Mouse (Mus musculus): ENCODE measurements around the gene Wdfy2. TPM values are rescaled to one million over a fixed set of nuclear protein-coding genes. Genes with fewer than 3 reads are reported as not detected.
A peak's percentile ranks its signal among the peaks of the same experiment; 100 is the strongest.
"Not testable (repeated sequence)": the region's sequence is repeated elsewhere in the genome, so short reads cannot be mapped to it uniquely, and the experiment has no call there.

The Wdfy2 gene
- total RNA-seq, 1 experiment from 2014 or later, result 29.2 TPM

DNA sequence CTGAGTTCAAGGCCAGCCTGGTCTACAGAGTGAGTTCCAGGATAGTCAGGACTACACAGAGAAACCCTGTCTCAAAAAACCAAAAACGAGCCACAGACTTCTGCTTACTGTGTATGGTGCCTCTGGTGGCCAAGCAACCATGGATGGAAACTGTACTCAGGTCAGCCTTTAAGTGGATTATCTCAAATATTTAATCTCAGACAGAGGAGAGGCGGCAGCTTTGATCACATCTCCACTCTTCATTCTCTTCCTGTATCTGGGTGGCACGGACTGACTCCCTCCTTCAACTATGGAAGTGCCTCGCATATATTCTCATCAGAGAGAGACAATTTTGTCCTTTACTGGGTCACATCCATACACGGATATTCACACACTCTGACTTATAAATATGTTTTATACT lies 34.0 kb downstream of the Wdfy2 start:
- no peak for ATAC-seq (replicated peaks; ENCODE audit: insufficient number of reproducible peaks, low FRiP score, low TSS enrichment, poor library complexity, severe bottlenecking)

DNA sequence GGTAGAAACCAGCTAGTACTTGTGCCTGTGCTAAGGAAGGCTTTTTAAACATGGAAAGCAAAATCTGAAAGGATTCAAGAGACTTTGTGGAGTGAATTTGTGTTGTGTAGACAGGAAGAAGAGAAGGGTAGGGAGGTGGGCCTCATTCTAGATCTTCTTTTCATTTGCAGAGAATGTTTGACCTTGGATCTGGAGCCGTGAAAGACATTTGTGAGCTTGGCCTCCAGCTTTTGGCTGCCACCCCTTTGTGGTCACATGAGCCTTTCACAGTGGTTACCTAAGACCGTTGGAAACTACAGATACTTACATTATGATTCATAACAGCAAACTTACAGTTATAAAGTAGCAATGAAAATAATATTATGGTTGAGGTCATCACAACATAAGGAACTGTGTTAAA lies 34.5 kb downstream of the Wdfy2 start:
- ATAC-seq (replicated peaks; ENCODE audit: insufficient number of reproducible peaks, low FRiP score, low TSS enrichment, poor library complexity, severe bottlenecking), result no peak

DNA sequence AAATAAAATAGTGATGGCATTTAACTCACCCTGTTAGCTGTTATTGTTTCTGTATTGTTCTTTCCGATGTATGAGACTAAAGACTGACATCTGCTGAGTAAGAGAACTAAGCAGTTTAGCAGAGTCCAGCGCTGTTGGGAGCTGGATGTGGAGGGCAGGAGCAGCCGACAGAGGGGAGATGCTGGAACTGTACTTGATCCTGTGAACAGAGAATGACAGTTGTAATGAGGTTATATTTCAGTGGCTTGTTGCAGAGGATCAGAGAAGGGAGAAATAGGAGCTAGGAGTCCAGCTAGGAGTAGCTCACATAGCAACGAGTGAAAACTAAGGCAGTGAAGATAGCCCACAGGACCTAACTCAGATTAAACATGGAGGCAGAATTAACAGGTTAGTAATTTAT lies 36.3 kb downstream of the Wdfy2 start:
- ATAC-seq (replicated peaks; ENCODE audit: insufficient number of reproducible peaks, low FRiP score, low TSS enrichment, poor library complexity, severe bottlenecking), result no peak

DNA sequence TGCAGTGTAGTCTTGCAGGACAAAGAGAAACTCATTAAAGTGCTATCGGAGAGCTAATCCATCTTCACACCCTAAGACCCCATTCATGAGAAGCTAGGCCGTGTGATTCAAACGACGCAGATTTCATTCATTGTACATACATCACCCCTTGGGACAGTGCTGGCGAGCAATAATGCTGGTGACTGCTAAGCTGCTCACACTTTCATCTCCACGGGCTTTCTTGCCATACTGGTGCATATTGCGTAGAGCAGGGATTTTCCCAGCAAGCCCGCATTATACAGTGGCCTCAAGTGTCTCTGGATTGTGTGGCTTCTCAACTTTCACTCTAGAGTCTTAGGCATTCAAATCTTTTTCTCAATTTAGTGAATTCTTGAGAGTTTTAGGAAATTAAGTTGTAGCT lies 36.9 kb downstream of the Wdfy2 start:
- no peak for ATAC-seq (replicated peaks; ENCODE audit: insufficient number of reproducible peaks, low FRiP score, low TSS enrichment, poor library complexity, severe bottlenecking)

DNA sequence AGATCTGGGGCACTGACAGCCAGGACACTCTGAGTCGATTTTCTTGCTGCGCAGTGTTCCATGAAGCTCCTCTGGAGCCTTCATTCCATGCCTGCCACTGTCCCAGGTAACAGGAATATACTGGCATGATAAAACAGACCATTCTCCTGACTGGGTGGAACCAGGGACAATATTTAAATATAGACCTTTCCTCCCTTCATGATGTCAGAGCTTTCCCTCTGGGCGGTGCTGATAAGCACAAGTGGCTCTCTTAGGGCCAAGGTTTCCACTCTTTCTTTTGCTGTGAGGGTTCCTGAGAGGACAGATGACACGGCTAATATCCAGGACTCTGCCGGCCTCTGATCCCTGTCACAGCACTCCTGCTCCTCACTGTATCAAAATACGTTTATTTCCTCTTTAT lies 40.6 kb downstream of the Wdfy2 start:
- no peak for ATAC-seq (replicated peaks; ENCODE audit: insufficient number of reproducible peaks, low FRiP score, low TSS enrichment, poor library complexity, severe bottlenecking)

DNA sequence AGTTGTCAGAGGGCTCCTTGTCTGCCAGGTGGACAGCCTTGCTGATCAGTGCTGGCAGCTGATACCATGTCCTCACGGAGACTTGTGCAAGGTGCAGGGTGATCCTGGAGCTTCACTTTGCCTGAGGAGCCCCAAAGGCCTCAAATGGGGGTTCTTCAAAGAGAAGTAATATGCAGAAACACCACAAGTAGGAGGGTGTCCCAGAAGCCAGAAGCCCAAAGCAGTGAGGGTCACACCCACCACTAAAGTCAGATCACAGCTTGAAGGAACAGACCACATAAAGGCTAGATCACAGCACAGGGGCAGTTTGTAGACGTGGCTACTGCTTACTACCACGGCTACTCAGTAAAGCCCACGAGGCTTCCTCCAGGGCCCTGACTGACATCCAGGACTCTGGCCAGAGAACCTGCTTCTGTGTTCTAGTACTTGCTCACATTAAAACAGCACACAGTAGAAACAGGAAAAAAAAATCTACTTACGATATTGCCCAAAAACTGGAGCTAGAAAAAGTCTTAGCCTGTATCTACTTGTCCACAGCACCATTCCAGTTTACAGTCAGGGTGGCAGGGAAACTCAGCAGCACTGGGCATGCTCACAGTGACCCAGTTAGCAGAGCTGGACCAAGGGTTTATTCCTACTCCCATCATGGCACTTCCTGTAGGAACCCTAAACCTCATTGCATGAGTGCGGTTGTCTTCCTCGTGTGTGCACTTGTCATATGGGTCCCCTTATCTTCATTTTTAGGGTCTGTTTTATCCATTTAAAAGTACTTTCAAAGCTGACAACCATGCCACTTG lies 41.4 kb downstream of the Wdfy2 start:
- ATAC-seq (replicated peaks; ENCODE audit: insufficient number of reproducible peaks, low FRiP score, low TSS enrichment, poor library complexity, severe bottlenecking), result no peak; the same call in 1 of the 2 replicates

DNA sequence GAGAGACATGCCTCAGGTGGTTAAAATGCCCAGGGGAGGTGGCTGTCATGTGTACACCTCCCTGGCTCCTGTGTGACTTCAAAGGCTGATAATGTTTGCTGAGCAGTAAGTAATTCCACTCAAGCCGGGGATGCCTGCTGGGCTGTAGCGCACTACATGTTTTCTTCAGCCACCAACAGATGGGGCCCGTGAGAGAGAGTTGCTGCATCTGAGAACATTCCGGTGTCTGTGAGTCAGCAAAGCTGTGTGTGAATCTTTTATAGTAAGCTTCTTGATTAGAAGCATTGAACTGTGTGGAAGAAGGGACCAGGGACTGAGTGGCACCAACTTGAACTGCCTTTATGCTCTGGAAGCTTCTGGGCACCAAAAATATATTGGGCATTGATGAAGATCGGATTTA lies 42.0 kb downstream of the Wdfy2 start:
- ATAC-seq (replicated peaks; ENCODE audit: insufficient number of reproducible peaks, low FRiP score, low TSS enrichment, poor library complexity, severe bottlenecking), result peak; percentile 74; the same call in 1 of the 2 replicates

DNA sequence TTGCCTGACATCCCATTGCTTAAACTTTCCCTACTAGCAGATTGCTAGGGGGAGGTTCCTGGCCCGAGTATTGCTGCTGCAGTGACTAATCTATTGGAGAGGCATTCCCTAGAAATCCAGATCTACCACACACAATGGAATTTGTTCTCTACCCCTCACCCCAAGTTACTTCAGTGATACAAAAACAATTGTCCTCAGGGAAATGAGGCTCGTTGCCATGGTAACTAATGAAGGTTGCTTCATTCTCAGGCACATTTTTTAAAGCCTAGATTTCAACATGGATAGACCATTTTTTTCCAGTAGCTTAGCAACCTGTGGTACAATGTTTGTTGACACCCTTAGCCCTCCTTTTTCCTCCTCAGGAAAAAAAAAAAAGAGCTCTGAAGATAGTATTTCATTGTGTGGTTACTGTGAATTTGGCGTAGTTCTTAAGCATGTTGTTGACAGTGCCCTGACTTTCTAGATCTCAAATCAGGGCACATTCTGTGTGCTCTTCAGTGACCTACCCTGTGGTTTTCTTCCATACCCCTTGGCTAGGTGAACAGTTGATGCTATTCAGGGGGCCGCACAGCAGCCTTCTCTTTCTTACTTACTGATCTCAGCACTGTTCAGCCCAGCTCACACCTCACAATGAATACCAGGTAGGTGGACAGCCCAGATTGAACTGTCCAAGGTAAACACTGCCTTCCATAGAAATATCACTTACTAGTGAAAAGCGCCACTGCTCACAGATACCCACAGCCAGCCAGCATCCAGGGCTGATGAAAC lies 42.8 kb downstream of the Wdfy2 start:
- ATAC-seq (replicated peaks; ENCODE audit: insufficient number of reproducible peaks, low FRiP score, low TSS enrichment, poor library complexity, severe bottlenecking), result no peak

DNA sequence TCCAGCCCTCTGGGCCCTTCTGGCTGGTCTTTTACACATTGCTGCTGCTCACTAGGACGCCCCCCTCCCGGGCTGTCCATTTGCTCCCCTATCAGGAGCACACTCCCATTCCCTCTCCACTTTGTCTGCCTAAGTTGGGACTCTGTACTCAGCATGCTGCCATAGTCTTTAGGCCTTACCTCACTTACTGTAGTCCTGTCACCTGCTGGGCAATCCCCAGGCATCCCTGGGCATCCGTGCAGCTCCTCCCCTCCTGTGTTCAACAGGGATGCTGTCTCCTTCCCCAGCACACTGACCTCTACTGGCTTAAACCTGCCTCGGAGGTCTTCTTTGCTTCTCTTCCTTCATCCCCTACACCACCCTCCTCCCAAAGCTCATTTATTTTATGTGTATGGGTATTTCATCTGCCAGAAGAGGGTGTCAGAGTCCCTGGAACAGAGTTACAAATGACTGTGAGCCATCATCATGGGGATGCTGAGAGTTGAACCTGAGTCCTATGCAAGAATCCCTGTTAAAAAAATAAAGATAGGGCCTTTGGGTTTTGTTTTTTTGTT lies 44.7 kb downstream of the Wdfy2 start:
- no peak for ATAC-seq (replicated peaks; ENCODE audit: insufficient number of reproducible peaks, low FRiP score, low TSS enrichment, poor library complexity, severe bottlenecking)

DNA sequence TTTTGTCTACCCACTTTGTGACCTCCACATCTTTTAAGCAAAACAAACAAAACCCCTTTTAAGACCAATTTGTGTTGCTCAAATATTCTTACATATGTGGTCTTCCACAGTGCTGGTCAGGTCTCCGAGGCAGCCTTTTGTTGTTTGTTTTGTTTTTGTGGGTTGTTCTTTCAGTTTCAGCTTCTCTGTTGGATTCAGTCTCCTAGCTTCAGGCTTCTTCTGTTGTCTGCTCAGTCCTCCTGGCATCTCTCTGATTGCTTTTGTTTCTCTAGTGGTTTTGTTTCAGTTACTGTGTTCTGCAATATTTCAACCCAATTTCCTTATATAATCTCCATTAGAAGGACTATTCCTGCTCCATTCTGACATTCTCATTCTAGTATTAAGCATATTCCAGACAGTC lies 46.1 kb downstream of the Wdfy2 start:
- ATAC-seq (replicated peaks; ENCODE audit: insufficient number of reproducible peaks, low FRiP score, low TSS enrichment, poor library complexity, severe bottlenecking), result no peak

DNA sequence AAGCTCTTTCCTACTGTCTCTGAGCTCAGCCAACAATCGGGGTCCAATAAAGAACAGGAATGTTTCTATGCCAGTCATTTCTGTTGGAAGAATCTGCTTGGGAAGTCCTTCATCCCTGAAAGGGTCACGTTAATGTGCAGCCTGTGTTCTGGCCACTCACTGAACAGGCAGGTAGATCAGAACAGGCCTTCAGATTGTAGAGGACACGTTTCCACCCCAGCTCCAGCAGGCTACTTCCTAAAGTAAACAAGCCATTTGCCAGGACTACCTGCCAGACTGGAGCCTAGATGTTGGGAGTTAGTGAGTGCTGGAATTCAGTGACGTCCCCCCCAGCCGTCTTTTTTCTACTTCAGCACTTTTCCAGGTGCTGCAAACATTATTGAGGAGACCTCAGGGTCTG lies 46.7 kb downstream of the Wdfy2 start:
- ATAC-seq (replicated peaks; ENCODE audit: insufficient number of reproducible peaks, low FRiP score, low TSS enrichment, poor library complexity, severe bottlenecking), result no peak

DNA sequence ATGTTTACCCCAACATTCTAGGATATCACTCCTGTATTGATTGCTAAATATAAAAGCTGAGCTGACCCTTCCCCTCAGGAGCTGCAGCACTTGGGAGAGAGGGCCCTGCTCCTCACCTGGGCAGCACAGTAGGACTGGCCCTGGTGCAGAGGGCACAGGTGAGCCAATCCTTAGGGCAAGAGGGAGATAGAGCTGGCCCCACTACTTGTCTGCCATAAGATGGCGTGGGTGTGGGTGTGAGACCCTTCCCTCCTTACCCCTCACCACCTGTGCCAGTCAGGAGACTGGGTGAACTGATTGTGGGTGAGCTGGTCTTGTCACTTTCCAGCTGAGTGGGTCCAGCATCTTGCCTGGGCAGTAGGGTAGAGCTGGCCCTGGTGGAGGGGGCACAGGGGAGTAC lies 47.2 kb downstream of the Wdfy2 start:
- ATAC-seq (replicated peaks; ENCODE audit: insufficient number of reproducible peaks, low FRiP score, low TSS enrichment, poor library complexity, severe bottlenecking), result no peak

DNA sequence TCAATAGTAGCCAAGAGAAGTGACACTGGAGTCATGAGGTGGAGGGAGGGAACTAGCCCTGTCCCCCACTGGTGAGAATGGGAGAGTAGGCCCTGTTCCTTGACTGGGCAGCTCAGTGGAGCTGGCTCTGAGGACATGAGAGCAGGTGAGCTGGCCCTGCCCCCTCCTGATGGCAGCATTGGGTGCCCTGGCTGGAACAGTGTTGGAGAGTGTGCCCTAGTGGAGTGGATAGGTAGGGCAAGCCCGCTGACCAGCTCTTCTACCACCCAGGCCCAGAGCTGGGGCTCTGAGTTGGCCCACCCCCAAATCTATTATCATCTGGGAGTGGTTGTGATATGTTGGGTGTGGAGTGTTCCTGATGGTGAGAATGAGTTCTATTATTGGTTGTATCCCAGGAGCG lies 47.7 kb downstream of the Wdfy2 start:
- ATAC-seq (replicated peaks; ENCODE audit: insufficient number of reproducible peaks, low FRiP score, low TSS enrichment, poor library complexity, severe bottlenecking), result 0 out of 2 replicates have a peak, but pooled peaks have one; percentile 22

DNA sequence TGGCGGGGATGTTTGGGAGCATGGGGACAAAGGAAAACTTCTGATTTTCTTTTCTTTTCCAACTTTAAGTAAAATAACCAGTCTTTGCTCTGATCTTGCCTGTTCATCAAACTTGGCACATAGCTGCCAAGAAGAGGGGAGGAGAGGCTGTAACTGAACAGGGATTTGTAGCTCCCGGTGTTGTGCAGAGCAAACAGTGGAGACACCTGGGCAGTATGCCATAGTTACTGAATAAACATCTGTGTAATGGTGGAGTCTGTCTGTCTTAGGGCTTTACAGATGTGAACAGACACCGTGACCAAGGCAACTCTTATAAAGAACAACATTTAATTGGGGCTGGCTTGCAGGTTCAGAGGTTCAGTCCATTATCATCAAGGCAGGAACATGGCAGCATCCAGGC lies 53.9 kb downstream of the Wdfy2 start:
- ATAC-seq (replicated peaks; ENCODE audit: insufficient number of reproducible peaks, low FRiP score, low TSS enrichment, poor library complexity, severe bottlenecking), result no peak

DNA sequence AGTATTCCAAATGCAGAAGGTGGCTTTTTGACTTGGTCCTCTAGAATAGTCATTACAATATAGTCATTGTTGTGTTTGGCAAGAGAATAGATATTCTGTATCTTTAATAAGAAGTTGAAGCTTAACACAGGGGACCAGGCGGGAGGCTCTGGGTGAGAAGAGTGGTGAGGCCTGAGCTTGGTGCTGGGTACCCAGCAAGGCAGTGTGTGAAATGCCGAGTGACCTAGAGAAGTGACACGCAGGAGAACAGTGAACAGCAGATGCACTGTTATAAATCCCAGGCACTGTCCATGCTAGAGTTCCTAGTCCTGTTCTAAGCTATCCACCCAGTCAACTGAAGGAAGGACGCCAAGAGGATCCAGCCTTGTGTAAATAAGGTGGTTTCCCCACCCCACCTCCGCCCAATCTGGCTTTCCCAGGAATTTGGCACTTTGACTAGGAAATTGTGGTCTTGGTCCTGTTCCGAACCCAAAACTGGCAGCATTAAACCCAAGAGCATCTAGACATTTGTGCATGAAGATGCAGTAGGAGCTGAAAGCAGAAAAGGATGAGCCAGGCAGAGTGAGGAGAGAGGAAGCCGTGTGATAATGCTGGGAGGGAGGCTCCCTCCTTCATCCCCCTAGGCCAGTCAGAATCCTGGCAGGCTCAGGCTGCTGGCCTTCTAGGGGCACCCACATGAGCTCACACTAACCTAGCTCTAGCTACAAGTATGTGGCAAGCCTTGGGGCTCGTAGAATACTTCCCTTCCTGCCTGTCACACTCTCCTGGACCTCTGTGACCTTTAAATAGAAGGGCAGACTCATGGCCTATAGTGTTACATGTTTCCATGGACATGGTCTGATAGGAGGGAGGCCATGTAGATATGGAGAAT lies 55.5 kb downstream of the Wdfy2 start:
- ATAC-seq (replicated peaks; ENCODE audit: insufficient number of reproducible peaks, low FRiP score, low TSS enrichment, poor library complexity, severe bottlenecking), result no peak

DNA sequence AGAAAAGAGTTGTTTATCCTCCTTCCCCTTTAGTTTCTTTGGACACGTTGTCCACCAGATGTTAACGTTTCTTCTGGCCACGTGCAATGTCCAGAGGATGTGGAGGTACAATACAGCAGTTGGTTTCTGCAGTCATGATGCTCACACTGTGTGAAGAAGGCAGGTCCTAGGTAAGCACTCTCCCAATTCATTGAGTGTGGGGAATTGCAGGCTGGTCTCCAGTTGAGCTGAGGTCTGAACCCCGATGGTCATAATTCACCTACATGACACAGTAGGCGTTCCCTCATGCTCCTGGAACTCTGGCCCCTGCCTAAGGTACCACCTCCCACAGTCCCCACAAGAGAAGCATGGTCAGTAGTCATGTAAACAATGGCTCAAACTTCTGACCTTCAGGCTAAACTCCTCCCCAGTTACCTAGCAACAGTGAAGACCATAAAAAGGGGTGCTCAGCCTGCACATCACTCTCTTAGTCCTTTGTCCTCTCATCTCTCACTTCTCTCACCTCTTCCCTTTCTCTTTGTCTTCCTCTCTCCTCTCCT lies 56.2 kb downstream of the Wdfy2 start:
- ATAC-seq (replicated peaks; ENCODE audit: insufficient number of reproducible peaks, low FRiP score, low TSS enrichment, poor library complexity, severe bottlenecking), result not testable (repeated sequence)

DNA sequence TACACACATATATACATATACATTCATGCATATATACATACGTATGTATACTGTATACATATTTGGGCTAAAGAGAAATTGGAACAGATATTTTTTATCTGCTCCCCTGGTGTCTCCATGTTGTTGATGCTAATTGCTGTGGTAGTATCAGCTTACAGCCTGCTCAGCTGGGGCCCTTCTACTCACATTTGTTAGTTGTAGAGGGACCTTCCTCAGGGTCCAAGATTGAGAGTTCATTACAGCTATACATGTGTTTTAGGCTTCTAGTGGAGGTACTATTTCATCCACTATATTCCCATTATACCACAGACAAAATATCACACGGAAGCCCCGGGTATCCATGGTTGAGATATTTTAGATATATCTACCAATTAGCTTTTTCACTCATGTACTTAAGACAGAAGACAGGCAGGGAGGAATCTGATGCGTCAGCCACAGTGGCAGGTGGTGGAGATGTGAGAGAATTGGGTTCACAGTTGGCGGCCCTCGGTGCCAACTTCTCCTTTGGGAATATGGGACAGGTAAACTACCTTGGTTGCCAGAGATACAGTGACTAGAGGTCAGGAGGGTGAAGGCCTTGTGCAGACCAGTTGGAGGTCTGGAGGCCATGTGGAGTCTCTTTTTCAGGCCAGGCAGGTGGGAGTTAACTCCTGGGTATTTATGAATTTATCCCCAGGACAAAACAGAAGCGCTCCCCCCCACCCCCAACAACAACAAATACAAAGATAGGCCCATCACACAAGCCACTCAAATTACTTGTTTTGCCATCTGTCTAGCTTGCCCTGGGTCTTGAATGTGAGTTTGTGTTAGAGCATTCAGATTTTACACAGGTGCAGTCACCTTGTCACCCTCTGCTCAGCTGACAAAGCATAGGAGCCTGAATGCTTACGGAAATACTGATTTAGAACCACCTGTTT lies 57.7 kb downstream of the Wdfy2 start:
- no peak for ATAC-seq (replicated peaks; ENCODE audit: insufficient number of reproducible peaks, low FRiP score, low TSS enrichment, poor library complexity, severe bottlenecking)

DNA sequence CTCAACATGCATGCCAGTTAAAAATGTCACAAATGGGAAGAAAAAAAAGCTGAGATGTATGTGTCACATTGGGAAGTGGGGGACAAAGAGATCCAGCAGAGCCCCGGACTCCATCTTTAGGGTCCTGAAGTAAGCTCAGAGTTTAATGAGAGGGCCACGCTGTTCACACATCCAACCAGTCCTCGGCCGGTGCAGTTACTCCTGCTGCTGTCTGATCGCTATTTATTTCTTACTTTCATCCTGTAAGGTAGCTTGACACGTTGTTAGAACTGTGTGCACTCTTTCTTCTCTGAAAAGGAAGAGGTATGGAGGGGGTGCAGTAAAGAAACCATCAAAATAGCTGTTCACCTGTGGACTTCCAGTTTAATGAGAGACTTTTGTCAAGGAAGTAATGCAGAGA lies 60.6 kb downstream of the Wdfy2 start:
- ATAC-seq (replicated peaks; ENCODE audit: insufficient number of reproducible peaks, low FRiP score, low TSS enrichment, poor library complexity, severe bottlenecking), result no peak

All from monocyte, adult 5-6 weeks (primary cell).